Mouse (Mus musculus) brain, adult 2 months (tissue): ENCODE results near the gene Pdzd7.
"Not testable (repeated sequence)": the region's sequence is repeated elsewhere in the genome, so short reads cannot be mapped to it uniquely, and the experiment has no call there.

Experiments used
- DNase-seq: peaks from one replicate; pipeline ENCODE4 v3.0.0; 2011; ENCODE audit warnings: low read depth, low spot score

Pdzd7 gene

GRCm38 (mm10) chr19:45058113-45058839 lies 12.8 kb upstream of the Pdzd7 start:
- DNase-seq: peak; percentile 98

GRCm38 (mm10) chr19:45057724-45058112 lies 12.2 kb upstream of the Pdzd7 start:
- no peak for DNase-seq

- DNase-seq: no peak
Measured at GRCm38 (mm10) chr19:45056908-45057698, 11.6 kb upstream of the Pdzd7 start.

GRCm38 (mm10) chr19:45056364-45056763 lies 10.8 kb upstream of the Pdzd7 start:
- peak; percentile 87 for DNase-seq

GRCm38 (mm10) chr19:45054892-45055690 lies 9.6 kb upstream of the Pdzd7 start:
- DNase-seq: peak; percentile 90

GRCm38 (mm10) chr19:45053451-45053850 lies 7.9 kb upstream of the Pdzd7 start:
- DNase-seq: no peak

GRCm38 (mm10) chr19:45049523-45049922 lies 4.0 kb upstream of the Pdzd7 start:
- DNase-seq: no peak

- peak; percentile 58 for DNase-seq
Measured at GRCm38 (mm10) chr19:45048644-45049365, 3.3 kb upstream of the Pdzd7 start.

- peak; percentile 95 for DNase-seq
Measured at GRCm38 (mm10) chr19:45047935-45048643, 2.6 kb upstream of the Pdzd7 start.

GRCm38 (mm10) chr19:45047417-45047934 lies 2.0 kb upstream of the Pdzd7 start, which contains the start of gene Sfxn3:
Gene Sfxn3, plus strand, starts transcription at chr19:45047503.
- peak; percentile 97 for DNase-seq

- DNase-seq: peak; percentile 96
Measured at GRCm38 (mm10) chr19:45046523-45047321, 1.2 kb upstream of the Pdzd7 start.

- DNase-seq: no peak
Measured at GRCm38 (mm10) chr19:45045236-45045635, 281 bp downstream of the Pdzd7 start.

- DNase-seq: peak; percentile 58
Measured at GRCm38 (mm10) chr19:45044389-45044927, 1.1 kb downstream of the Pdzd7 start.

- DNase-seq: no peak
Measured at GRCm38 (mm10) chr19:45040214-45040613, 5.3 kb downstream of the Pdzd7 start.

- not testable (repeated sequence) for DNase-seq
Measured at GRCm38 (mm10) chr19:45038198-45038597, 7.3 kb downstream of the Pdzd7 start.

- DNase-seq: no peak
Measured at GRCm38 (mm10) chr19:45036867-45037266, 8.7 kb downstream of the Pdzd7 start.

- DNase-seq: peak; percentile 61
Measured at GRCm38 (mm10) chr19:45032570-45033332, 12.8 kb downstream of the Pdzd7 start.

GRCm38 (mm10) chr19:45031780-45032179 lies 13.7 kb downstream of the Pdzd7 start:
- DNase-seq: peak; percentile 92
